Mouse (Mus musculus): ENCODE results near the gene Mif4gd. TPM values are rescaled to one million over a fixed set of nuclear protein-coding genes. Genes with fewer than 3 reads are reported as not detected.

Gene Mif4gd
- polyA plus RNA-seq, 1 experiment from 2014 or later = 30.2 TPM

DNA sequence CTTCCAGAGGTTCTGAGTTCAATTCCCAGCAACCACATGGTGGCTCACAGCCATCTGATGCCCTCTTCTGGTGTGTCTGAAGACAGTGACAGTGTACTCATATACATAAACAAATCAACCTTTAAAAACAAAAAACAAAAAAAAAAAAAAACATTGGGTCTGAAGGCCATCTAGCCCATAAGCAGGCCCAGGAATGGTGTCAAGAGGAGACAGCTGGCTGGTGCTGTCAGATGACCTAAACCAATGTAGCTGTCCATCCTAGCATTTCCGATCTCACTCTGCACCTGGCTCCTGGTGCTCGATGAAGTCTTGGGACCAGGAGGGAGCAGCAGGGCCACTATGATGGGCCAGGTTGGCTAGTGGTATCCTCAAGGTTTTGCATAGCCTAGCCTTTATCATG lies 29.9 kb upstream of the Mif4gd start:
- Histone ChIP-seq H3K27ac (no peak overlapping the region), H3K4me1 (replicated peaks) (peaks cover 9% of the 10 kb centered on the region; the same call in 1 of the 2 replicates), H3K4me3 (no peak overlapping the region), H3K27me3 (no peaks in the 10 kb centered on the region), H3K36me3 (peaks cover 20% of the 10 kb centered on the region; the same call in 1 of the 2 replicates), H3K9me3 (replicated peaks) (no peaks in the 10 kb centered on the region), H3K4me2 (no peak overlapping the region), H3K9ac (no peak overlapping the region)
- no peak for ATAC-seq (replicated peaks; ENCODE audit: insufficient number of reproducible peaks, insufficient read depth, low FRiP score, low read depth)
- 88% methylated on average over 2 of the region's 2 CpGs for WGBS

DNA sequence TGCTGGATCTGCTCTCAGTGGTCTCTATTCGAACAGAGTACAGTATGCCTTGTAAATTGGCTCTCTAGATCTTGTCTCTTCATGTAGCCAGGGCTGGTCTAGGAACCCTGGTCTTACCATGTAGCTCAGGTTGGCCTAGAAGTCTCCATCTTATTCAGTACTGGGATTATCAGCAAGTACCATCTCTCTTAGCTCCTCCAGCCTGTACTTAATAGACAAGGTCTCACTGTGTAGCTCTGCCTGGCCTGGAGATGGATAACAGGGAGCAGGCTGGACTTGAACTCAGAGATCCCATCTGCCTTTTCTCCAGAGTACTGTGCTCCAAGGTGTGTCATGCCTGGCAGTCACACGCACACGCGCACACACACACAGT lies 28.9 kb upstream of the Mif4gd start:
- Histone ChIP-seq H3K27ac (no peak overlapping the region), H3K4me2 (no peak overlapping the region), H3K4me3 (no peak overlapping the region), H3K9ac (no peak overlapping the region), H3K9me3 (replicated peaks) (no peaks in the 10 kb centered on the region), H3K36me3 (peaks cover 19% of the 10 kb centered on the region; the same call in 1 of the 2 replicates), H3K27me3 (no peaks in the 10 kb centered on the region), H3K4me1 (replicated peaks) (peaks cover 9% of the 10 kb centered on the region; the same call in 1 of the 2 replicates)
- no peak; the same call in 1 of the 2 replicates for ATAC-seq (replicated peaks; ENCODE audit: insufficient number of reproducible peaks, insufficient read depth, low FRiP score, low read depth)
- WGBS = 85% methylated on average over 4 of the region's 4 CpGs

DNA sequence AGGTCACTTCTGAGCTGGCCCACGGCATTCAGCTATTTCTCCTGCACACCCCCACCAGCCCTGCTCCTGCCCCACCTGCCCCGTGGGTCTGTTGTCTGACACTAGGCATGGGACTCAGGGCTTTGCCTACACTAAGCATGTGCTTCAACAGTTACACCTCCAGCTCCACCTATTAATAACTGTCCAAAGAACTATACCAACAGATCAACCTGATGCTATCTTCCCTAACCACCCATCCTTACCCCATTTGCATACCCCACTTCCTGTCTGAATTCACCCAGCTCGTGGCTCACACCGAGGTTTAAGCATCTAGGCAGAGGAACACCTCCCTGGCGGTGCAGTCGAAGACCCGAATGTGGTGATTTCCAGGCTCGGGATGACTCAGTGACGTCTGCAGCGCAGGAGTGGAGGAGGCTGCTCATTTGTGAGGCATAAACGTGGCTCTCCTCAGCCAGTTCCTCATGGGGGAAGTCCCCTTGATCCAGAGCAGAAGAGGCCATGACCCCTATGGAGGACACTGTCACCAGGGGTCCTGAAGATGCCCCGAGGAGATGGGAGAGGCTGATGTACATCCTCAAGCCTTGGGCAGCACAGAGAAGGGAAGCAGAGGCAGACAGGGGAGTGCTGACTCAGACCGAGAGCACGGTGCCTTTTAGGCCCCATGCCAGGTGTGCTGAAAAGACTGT lies 28.4 kb upstream of the Mif4gd start:
- no peak overlapping the region for H3K27ac ChIP-seq
- 46% methylated on average over 14 of the region's 14 CpGs for WGBS
- H3K4me1 ChIP-seq (replicated peaks) = peaks cover 9% of the 10 kb centered on the region; the same call in 1 of the 2 replicates
- H3K9me3 ChIP-seq (replicated peaks) = no peaks in the 10 kb centered on the region
- H3K4me2 ChIP-seq = no peak overlapping the region
- H3K27me3 ChIP-seq = no peaks in the 10 kb centered on the region
- H3K4me3 ChIP-seq = no peak overlapping the region
- H3K9ac ChIP-seq = no peak overlapping the region
- 0 out of 2 replicates have a peak, but pooled peaks have one; percentile 16 for ATAC-seq (replicated peaks; ENCODE audit: insufficient number of reproducible peaks, insufficient read depth, low FRiP score, low read depth)
- peaks cover 14% of the 10 kb centered on the region; the same call in 1 of the 2 replicates for H3K36me3 ChIP-seq

DNA sequence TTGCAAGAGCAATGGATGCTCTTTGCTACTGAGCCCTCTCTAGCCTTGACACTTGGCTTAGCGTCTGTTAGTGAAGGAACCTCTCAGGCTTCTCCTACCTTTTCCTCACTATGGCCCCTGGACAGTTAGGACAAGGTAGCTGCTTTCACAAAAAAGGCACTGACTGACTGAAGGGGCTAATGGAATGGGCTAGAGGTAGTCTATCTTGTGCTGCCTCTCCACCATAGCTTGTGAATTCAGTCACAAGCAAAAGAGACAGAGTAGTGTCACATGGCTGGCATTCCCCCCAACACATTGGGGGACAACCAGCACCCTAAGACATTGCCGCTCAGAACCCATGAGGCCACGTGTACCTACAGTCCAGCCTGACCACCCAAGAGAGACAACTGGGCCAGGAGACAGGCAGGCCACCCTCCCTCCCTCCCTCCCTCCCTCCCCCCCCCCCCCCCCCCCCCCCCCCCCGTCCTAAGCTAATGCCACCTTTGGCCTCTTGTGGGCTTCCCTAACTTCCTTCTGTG lies 27.6 kb upstream of the Mif4gd start:
- no peak for ATAC-seq (replicated peaks; ENCODE audit: insufficient number of reproducible peaks, insufficient read depth, low FRiP score, low read depth)
- Histone ChIP-seq H3K27ac (no peak overlapping the region), H3K4me1 (replicated peaks) (peaks cover 9% of the 10 kb centered on the region; the same call in 1 of the 2 replicates), H3K36me3 (peaks cover 14% of the 10 kb centered on the region; the same call in 1 of the 2 replicates), H3K9me3 (replicated peaks) (no peaks in the 10 kb centered on the region), H3K4me3 (no peak overlapping the region), H3K4me2 (no peak overlapping the region), H3K9ac (no peak overlapping the region), H3K27me3 (no peaks in the 10 kb centered on the region)
- WGBS = 78% methylated on average over 3 of the region's 4 CpGs

DNA sequence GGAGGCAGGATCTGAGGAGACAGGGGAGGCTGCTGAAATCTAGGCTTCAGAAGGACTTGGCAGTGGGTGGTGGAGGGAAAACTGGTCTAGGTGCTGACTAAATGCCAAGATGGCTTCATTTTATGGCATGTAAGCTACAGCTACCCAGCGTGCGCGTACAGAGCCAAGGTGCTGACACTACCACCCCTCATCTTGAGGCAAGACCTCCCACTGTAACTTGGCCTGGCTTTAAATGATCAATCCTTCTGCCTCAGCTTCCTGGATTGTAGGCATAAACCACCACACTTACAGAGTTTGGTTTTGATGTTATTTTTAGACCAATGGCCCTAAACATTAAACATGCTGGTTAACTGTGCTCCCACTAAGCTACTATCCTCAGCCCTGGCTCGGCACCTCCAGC lies 26.8 kb upstream of the Mif4gd start:
- Histone ChIP-seq H3K27me3 (no peaks in the 10 kb centered on the region), H3K9ac (no peak overlapping the region), H3K36me3 (peaks cover 8% of the 10 kb centered on the region; the same call in 1 of the 2 replicates), H3K27ac (no peak overlapping the region), H3K4me2 (no peak overlapping the region), H3K4me1 (replicated peaks) (peaks cover 9% of the 10 kb centered on the region; the same call in 1 of the 2 replicates), H3K9me3 (replicated peaks) (no peaks in the 10 kb centered on the region), H3K4me3 (no peak overlapping the region)
- no peak for ATAC-seq (replicated peaks; ENCODE audit: insufficient number of reproducible peaks, insufficient read depth, low FRiP score, low read depth)
- WGBS = 65% methylated on average over 4 of the region's 4 CpGs

DNA sequence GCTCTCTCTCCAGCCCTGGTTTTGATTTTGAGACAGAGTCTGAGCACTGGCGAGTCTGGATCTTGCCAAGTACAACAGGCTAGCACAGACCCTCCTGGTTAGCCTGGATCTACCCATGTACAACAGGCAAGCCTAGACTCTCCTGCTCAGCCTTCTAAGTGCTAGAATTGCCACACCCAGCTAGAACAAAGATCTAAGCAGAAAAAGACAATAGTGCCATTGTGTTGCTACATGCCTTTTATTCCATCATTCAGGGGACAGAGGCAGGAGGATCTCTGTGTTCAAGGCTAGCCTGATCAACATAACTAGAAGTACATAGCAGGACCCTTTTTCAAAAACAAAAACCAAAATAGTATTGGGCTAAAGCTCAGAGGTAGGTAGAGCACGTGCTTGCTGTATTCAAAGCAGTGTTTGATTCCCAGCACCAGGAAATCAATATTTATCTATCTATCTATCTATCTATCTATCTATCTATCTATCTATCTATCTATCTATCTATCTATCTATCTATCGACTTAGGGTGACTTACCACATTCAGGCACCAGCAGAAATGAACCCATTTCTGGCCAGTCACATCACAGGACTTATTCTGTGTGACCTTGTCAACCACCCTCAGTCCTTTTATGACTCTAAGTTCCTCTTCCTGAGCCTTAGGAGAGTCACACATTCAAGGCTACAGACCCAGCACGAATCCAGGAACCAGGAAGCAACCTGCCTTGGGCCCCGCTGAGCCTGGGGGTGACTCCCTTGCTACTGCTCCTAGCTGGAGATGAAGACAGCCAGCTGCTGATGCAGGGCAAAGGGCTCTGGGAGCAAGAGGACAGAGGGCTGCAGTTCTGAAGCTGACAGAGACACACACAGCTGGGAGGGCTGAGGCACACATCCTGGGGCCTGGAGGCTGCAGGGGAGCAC lies 26.0 kb upstream of the Mif4gd start:
- Histone ChIP-seq H3K4me3 (no peak overlapping the region), H3K27ac (no peak overlapping the region), H3K4me1 (replicated peaks) (peaks cover 9% of the 10 kb centered on the region; the same call in 1 of the 2 replicates), H3K9ac (no peak overlapping the region), H3K27me3 (no peaks in the 10 kb centered on the region), H3K4me2 (no peak overlapping the region), H3K36me3 (peaks cover 6% of the 10 kb centered on the region; the same call in 1 of the 2 replicates), H3K9me3 (replicated peaks) (no peaks in the 10 kb centered on the region)
- 69% methylated on average over 5 of the region's 5 CpGs for WGBS
- ATAC-seq (replicated peaks; ENCODE audit: insufficient number of reproducible peaks, insufficient read depth, low FRiP score, low read depth) = no peak

DNA sequence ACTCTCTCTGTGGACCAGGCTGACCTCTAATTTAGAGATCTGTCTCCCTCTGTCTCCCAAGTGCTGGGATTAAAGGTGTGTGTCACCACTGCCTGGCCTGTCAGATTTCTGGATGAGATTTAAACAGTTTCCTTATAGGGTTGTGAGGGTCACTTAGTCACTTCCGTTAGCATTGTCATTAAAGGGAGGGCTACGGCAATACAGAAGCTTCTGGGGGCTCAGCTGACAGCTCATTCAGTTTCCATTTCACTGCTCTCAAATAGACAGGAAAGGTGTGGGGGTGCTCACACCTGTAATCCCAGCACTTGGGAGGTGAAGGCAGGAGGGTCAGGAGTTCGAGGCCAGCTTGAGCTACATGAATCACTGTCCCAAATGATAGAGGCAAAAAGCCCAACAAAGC lies 24.2 kb upstream of the Mif4gd start:
- H3K4me1 ChIP-seq (replicated peaks) = peaks cover 9% of the 10 kb centered on the region; the same call in 1 of the 2 replicates
- no peak overlapping the region for H3K27ac ChIP-seq
- H3K9ac ChIP-seq = no peak overlapping the region
- 80% methylated on average over 3 of the region's 3 CpGs for WGBS
- H3K4me2 ChIP-seq = no peak overlapping the region
- no peak overlapping the region for H3K4me3 ChIP-seq
- ATAC-seq (replicated peaks; ENCODE audit: insufficient number of reproducible peaks, insufficient read depth, low FRiP score, low read depth) = no peak
- no peaks in the 10 kb centered on the region for H3K27me3 ChIP-seq
- no peaks in the 10 kb centered on the region for H3K36me3 ChIP-seq
- no peaks in the 10 kb centered on the region for H3K9me3 ChIP-seq (replicated peaks)

DNA sequence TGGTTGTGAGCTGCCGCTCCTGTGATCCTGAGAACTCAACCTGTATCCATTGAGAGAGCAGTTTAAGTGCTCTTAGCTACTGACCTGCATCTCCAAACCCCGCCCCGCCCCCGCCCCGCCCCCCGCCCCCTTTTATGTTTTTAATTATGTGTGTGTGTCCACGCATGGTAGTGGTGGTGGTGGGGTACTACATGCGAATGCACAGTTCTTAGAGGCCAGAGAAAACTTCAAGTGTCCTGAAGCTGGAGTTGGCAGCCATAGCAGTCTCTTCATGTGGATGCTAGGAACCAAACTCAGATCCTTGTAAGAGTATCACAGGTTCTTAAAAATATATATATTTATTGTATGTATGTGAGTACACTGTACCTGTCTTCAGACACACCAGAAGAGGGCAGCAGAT lies 22.7 kb upstream of the Mif4gd start:
- peaks cover 6% of the 10 kb centered on the region for H3K4me1 ChIP-seq (replicated peaks)
- no peaks in the 10 kb centered on the region for H3K9me3 ChIP-seq (replicated peaks)
- no peak overlapping the region for H3K4me3 ChIP-seq
- no peak for ATAC-seq (replicated peaks; ENCODE audit: insufficient number of reproducible peaks, insufficient read depth, low FRiP score, low read depth)
- 71% methylated on average over 8 of the region's 8 CpGs for whole genome bisulfite sequencing
- H3K9ac ChIP-seq = no peak overlapping the region
- no peak overlapping the region for H3K27ac ChIP-seq
- H3K27me3 ChIP-seq = no peaks in the 10 kb centered on the region
- H3K4me2 ChIP-seq = no peak overlapping the region
- no peaks in the 10 kb centered on the region for H3K36me3 ChIP-seq

DNA sequence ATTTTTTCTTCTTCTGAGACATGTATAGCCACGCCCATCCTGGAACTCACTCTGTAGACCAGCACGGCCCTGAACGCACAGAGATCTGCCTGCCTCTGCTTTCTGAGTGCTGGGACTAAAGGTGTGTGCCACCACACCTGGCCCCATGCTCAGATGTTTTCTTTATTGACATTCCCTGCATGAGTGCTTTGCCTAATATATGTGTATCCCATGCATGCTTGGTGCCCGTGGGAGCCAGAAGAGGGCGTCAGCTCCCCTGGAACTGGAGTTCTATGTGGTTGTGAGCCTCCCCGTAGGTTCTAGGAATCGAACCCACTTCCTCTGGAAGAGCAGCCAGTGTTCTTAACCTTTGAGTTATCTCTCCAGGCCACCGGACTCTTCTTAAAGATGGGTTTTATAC lies 22.3 kb upstream of the Mif4gd start:
- Histone ChIP-seq H3K4me2 (no peak overlapping the region), H3K9ac (no peak overlapping the region), H3K4me1 (replicated peaks) (peaks cover 6% of the 10 kb centered on the region), H3K27ac (no peak overlapping the region), H3K36me3 (no peaks in the 10 kb centered on the region), H3K9me3 (replicated peaks) (no peaks in the 10 kb centered on the region), H3K4me3 (no peak overlapping the region), H3K27me3 (no peaks in the 10 kb centered on the region)
- no peak for ATAC-seq (replicated peaks; ENCODE audit: insufficient number of reproducible peaks, insufficient read depth, low FRiP score, low read depth)
- WGBS = 88% methylated on average over 8 of the region's 8 CpGs

DNA sequence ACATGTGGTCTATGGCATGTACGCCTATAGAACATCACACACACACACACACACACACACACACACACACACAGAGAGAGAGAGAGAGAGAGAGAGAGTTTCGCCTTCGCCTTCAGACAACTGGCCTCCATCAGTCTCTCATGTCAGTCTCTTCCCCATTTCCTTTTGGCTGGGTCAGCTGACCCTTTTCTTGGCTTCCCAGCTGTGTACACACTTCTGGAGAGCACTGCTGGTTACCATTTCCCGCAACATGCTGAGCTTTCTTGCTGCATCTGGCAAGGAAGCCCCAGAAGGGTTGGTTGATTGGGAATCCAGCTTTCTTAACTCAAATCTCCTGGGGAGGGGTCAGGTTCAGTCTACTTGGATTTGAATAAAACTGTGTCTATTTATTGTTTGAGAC lies 21.3 kb upstream of the Mif4gd start:
- WGBS = 41% methylated on average over 1 of the region's 4 CpGs
- no peak overlapping the region for H3K27ac ChIP-seq
- H3K4me1 ChIP-seq (replicated peaks) = peaks cover 1% of the 10 kb centered on the region
- H3K36me3 ChIP-seq = no peaks in the 10 kb centered on the region
- H3K4me2 ChIP-seq = no peak overlapping the region
- no peak overlapping the region for H3K4me3 ChIP-seq
- H3K9ac ChIP-seq = no peak overlapping the region
- no peaks in the 10 kb centered on the region for H3K9me3 ChIP-seq (replicated peaks)
- ATAC-seq (replicated peaks; ENCODE audit: insufficient number of reproducible peaks, insufficient read depth, low FRiP score, low read depth) = no peak
- H3K27me3 ChIP-seq = no peaks in the 10 kb centered on the region

DNA sequence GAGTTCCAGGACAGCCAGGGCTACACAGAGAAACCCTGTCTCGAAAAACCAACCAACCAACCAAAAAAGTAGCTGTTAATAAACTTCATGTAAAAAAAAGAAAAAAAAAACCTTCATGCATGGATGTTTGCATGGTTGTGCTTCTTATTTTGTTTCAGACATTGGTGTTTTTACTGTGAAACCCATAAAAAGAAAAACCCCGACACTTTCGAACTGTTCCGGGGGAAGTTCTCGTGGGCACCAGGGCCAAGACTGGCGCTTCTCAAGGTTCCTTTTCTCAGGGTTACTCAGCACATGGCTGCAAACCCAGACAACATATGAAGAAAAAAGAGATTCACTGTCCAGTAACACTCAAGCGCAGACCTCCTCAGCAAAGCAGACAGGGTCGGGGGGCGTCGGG lies 20.1 kb upstream of the Mif4gd start:
- no peak overlapping the region for H3K4me3 ChIP-seq
- WGBS = 82% methylated on average over 10 of the region's 10 CpGs
- H3K4me1 ChIP-seq (replicated peaks) = peaks cover 2% of the 10 kb centered on the region; the same call in 1 of the 2 replicates
- no peak overlapping the region for H3K27ac ChIP-seq
- H3K9ac ChIP-seq = no peak overlapping the region
- H3K4me2 ChIP-seq = no peak overlapping the region
- no peaks in the 10 kb centered on the region for H3K36me3 ChIP-seq
- no peaks in the 10 kb centered on the region for H3K9me3 ChIP-seq (replicated peaks)
- no peak for ATAC-seq (replicated peaks; ENCODE audit: insufficient number of reproducible peaks, insufficient read depth, low FRiP score, low read depth)
- no peaks in the 10 kb centered on the region for H3K27me3 ChIP-seq
